Mouse (Mus musculus): ENCODE measurements around the gene Ints12. TPM values are rescaled to one million over a fixed set of nuclear protein-coding genes. Genes with fewer than 3 reads are reported as not detected.

Gene Ints12
- polyA plus RNA-seq, 1 experiment = 7.4 TPM

- Histone ChIP-seq H3K4me1 (ENCODE audit: control insufficient read depth, insufficient read depth, low read length) (no peaks in the 10 kb centered on the region), H3K27ac (ENCODE audit: insufficient read depth, low read length) (no peak overlapping the region), H3K4me3 (ENCODE audit: insufficient read depth, low read length) (no peak overlapping the region)
- no peak for TF ChIP-seq CTCF (IDR thresholded peaks at IDR 0.05; ENCODE audit: extremely low read depth, insufficient read depth, low read length)
- TF ChIP-seq POLR2A (IDR thresholded peaks at IDR 0.05; ENCODE audit: extremely low read depth, insufficient read depth, low read length) = no peak
Observed at GRCm38 (mm10) chr3:133094305-133094704, 2.7 kb downstream of the Ints12 start.

DNA sequence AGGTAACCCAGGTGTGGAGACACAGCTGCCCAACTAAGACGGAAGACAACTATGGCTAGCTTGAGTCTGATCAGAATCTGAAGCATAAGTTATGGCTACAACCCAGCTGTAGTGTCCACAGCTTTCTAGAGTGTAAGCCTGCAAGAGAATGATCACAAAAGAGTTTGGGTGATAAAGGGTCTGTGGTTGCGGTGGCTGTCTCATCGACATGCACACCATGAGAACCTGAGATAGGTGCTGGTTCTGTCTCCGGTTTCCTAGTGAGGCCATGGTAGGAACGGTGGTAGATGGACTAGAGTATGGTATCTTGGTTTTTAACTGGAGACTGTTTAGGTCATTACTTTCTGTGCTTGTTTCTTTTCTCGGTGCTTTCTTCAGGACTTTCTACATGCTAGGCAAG, 6.3 kb downstream of the Ints12 start:
- TF ChIP-seq POLR2A (IDR thresholded peaks at IDR 0.05; ENCODE audit: extremely low read depth, insufficient read depth, low read length) (no peak), CTCF (IDR thresholded peaks at IDR 0.05; ENCODE audit: extremely low read depth, insufficient read depth, low read length) (no peak)

DNA sequence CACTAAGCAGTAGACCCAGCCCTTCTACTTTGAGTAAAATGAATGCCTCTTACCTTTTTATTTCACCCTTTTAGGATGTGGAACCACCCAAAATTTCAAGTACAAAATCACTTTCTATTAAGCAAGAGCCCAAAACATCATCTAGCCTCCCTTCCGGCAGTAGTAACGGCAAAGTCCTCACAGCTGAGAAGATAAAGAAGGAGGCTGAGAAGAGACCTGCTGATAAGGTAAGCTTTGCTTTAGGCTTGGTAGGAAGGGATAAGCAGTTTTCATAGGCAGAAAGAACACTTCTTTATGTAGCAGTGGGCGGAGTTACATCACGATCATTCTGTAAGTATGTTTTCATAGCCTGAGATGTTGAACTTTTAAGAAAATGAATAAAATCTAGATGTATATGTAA, 6.7 kb downstream of the Ints12 start:
- TF ChIP-seq POLR2A (IDR thresholded peaks at IDR 0.05; ENCODE audit: extremely low read depth, insufficient read depth, low read length) = no peak
- no peak for TF ChIP-seq CTCF (IDR thresholded peaks at IDR 0.05; ENCODE audit: extremely low read depth, insufficient read depth, low read length)
- no peak overlapping the region for H3K27ac ChIP-seq (ENCODE audit: insufficient read depth, low read length)
- no peaks in the 10 kb centered on the region for H3K4me1 ChIP-seq (ENCODE audit: control insufficient read depth, insufficient read depth, low read length)
- H3K4me3 ChIP-seq (ENCODE audit: insufficient read depth, low read length) = no peak overlapping the region

More for the DNA sequence above, 6.3 kb downstream of the Ints12 start:
- no peaks in the 10 kb centered on the region for H3K4me1 ChIP-seq (ENCODE audit: control insufficient read depth, insufficient read depth, low read length)
- no peak overlapping the region for H3K4me3 ChIP-seq (ENCODE audit: insufficient read depth, low read length)
- no peak overlapping the region for H3K27ac ChIP-seq (ENCODE audit: insufficient read depth, low read length)

DNA sequence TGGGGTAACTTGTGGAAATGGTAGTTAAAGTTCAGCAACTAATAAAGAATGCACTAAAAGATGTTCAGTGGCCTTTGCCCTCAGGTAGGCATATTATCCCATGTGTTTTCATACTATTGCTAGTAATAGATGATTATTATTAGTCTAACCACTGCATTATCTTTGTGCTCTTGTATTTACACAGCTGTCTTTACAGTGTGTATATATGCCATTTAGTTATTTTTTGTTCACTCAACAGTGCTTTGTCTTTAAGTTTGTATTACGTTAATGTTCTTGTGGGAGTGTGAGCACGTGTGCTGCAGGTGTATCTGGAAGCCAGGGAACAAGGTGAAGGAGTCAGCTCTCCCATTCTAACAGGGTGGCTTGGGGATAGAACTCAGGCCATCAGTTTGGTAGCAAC, 7.3 kb downstream of the Ints12 start:
- H3K27ac ChIP-seq (ENCODE audit: insufficient read depth, low read length) = no peak overlapping the region
- TF ChIP-seq POLR2A (IDR thresholded peaks at IDR 0.05; ENCODE audit: extremely low read depth, insufficient read depth, low read length) (no peak), CTCF (IDR thresholded peaks at IDR 0.05; ENCODE audit: extremely low read depth, insufficient read depth, low read length) (no peak)
- H3K4me1 ChIP-seq (ENCODE audit: control insufficient read depth, insufficient read depth, low read length) = no peaks in the 10 kb centered on the region
- no peak overlapping the region for H3K4me3 ChIP-seq (ENCODE audit: insufficient read depth, low read length)

- TF ChIP-seq CTCF (IDR thresholded peaks at IDR 0.05; ENCODE audit: extremely low read depth, insufficient read depth, low read length) (no peak), POLR2A (IDR thresholded peaks at IDR 0.05; ENCODE audit: extremely low read depth, insufficient read depth, low read length) (no peak)
- Histone ChIP-seq H3K4me3 (ENCODE audit: insufficient read depth, low read length) (no peak overlapping the region), H3K27ac (ENCODE audit: insufficient read depth, low read length) (no peak overlapping the region), H3K4me1 (ENCODE audit: control insufficient read depth, insufficient read depth, low read length) (no peaks in the 10 kb centered on the region)
Observed at GRCm38 (mm10) chr3:133103768-133104167, 12.1 kb downstream of the Ints12 start.

- no peak overlapping the region for H3K4me3 ChIP-seq (ENCODE audit: insufficient read depth, low read length)
- no peak overlapping the region for H3K27ac ChIP-seq (ENCODE audit: insufficient read depth, low read length)
- H3K4me1 ChIP-seq (ENCODE audit: control insufficient read depth, insufficient read depth, low read length) = no peaks in the 10 kb centered on the region
- TF ChIP-seq POLR2A (IDR thresholded peaks at IDR 0.05; ENCODE audit: extremely low read depth, insufficient read depth, low read length) (no peak), CTCF (IDR thresholded peaks at IDR 0.05; ENCODE audit: extremely low read depth, insufficient read depth, low read length) (no peak)
Observed at GRCm38 (mm10) chr3:133104436-133104835, 12.8 kb downstream of the Ints12 start.

DNA sequence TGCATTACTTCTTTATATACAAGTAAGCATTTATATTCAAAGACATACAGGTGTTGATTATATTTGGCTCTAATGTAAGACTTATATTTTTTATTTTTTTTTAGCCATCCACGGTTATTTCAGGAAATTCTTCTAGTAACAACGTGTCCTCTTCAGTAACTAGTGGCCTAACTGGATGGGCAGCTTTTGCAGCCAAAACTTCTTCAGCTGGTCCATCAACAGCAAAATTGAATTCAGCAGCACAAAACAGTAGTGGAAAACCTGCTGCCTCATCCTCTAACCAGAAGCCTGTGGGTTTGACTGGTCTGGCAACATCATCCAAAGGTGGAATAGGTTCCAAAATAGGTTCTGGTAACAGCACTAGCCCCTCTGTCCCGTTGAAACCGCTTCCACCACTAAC, 17.1 kb downstream of the Ints12 start:
- TF ChIP-seq POLR2A (IDR thresholded peaks at IDR 0.05; ENCODE audit: extremely low read depth, insufficient read depth, low read length) (no peak), CTCF (IDR thresholded peaks at IDR 0.05; ENCODE audit: extremely low read depth, insufficient read depth, low read length) (no peak)
- Histone ChIP-seq H3K4me3 (ENCODE audit: insufficient read depth, low read length) (no peak overlapping the region), H3K27ac (ENCODE audit: insufficient read depth, low read length) (no peak overlapping the region), H3K4me1 (ENCODE audit: control insufficient read depth, insufficient read depth, low read length) (no peaks in the 10 kb centered on the region)

DNA sequence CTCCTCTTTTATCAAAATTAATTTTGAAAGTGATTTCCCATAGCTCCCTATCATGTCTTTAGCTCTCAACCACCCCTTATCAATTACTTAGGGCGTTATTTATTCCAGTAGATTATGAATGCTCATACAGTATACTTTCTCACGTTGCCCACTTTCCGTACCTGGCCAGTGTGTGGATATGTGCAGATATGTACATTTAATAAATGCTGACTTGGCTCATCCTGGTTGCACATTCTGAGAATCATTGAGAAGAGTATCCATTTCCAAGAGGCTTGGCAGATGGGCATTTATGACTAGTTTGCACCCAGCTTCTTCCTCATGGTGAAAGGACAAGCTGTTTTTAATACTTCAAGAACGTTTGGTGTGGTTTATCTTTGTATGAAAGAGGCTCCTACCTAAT, 18.2 kb downstream of the Ints12 start:
- no peak for TF ChIP-seq POLR2A (IDR thresholded peaks at IDR 0.05; ENCODE audit: extremely low read depth, insufficient read depth, low read length)
- TF ChIP-seq CTCF (IDR thresholded peaks at IDR 0.05; ENCODE audit: extremely low read depth, insufficient read depth, low read length) = no peak
- Histone ChIP-seq H3K4me3 (ENCODE audit: insufficient read depth, low read length) (no peak overlapping the region), H3K27ac (ENCODE audit: insufficient read depth, low read length) (no peak overlapping the region), H3K4me1 (ENCODE audit: control insufficient read depth, insufficient read depth, low read length) (no peaks in the 10 kb centered on the region)

DNA sequence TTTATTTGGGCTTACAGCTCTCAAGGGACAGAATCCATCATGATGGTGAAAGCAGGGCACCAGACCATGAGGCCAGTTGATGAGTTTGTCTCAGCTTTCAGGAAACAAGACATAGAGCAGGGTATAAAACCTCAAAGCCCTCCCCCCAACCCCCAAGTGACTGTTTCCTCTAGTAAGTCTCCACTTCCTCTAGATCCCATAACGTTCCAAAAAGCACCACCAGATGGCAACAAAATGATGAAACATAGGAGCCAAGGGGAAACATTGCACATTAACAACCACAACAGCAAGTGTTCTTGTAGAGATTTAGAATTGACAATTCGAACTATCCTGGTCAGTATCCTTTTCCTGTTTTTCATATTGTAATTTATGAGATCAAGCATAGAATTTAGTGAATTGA, 20.1 kb downstream of the Ints12 start:
- Histone ChIP-seq H3K27ac (ENCODE audit: insufficient read depth, low read length) (no peak overlapping the region), H3K4me3 (ENCODE audit: insufficient read depth, low read length) (no peak overlapping the region), H3K4me1 (ENCODE audit: control insufficient read depth, insufficient read depth, low read length) (no peaks in the 10 kb centered on the region)
- peak; percentile 24; the same call in 1 of the 2 replicates for TF ChIP-seq CTCF (IDR thresholded peaks at IDR 0.05; ENCODE audit: extremely low read depth, insufficient read depth, low read length)
- TF ChIP-seq POLR2A (IDR thresholded peaks at IDR 0.05; ENCODE audit: extremely low read depth, insufficient read depth, low read length) = no peak

DNA sequence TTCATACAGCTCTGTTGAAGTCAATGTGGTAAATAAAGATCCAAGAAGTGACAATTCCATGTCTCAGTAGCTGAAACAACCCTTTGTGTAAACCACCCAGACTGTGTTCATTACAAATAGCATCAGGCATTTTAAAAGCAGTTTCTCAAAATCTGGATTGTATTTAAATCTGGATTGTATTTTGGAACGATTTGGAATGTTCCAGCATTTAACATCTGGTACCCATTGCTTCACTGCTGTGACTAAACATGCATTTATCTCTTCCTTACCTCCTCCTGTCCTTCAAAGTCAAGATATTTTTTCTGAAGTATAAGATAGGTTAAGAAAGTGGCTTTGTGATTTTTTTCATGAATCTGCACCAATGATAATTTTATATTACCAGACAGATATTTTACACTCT, 21.6 kb downstream of the Ints12 start:
- H3K4me1 ChIP-seq (ENCODE audit: control insufficient read depth, insufficient read depth, low read length) = no peaks in the 10 kb centered on the region
- H3K27ac ChIP-seq (ENCODE audit: insufficient read depth, low read length) = no peak overlapping the region
- no peak overlapping the region for H3K4me3 ChIP-seq (ENCODE audit: insufficient read depth, low read length)
- TF ChIP-seq POLR2A (IDR thresholded peaks at IDR 0.05; ENCODE audit: extremely low read depth, insufficient read depth, low read length) (no peak), CTCF (IDR thresholded peaks at IDR 0.05; ENCODE audit: extremely low read depth, insufficient read depth, low read length) (no peak)
